Mouse (Mus musculus): ENCODE measurements around the gene Arl4c. TPM values are rescaled to one million over a fixed set of nuclear protein-coding genes. Genes with fewer than 3 reads are reported as not detected.

The Arl4c gene
- total RNA-seq (2021) = 1 to 10 TPM; 5.9 to 6.9 TPM

- DNase-seq = peak; percentile 85 to 91
- intact Hi-C loops (cut with DNase I) = loop anchor here (2.0 to 5.0 kb wide), 2 partner anchors 39 to 65 kb away; no protein-coding TSS in a partner anchor
Measured at GRCm38 (mm10) chr1:88701870-88702661, at the start of gene Arl4c. Gene Arl4c (minus strand): TSS chr1:88702221.

DNA sequence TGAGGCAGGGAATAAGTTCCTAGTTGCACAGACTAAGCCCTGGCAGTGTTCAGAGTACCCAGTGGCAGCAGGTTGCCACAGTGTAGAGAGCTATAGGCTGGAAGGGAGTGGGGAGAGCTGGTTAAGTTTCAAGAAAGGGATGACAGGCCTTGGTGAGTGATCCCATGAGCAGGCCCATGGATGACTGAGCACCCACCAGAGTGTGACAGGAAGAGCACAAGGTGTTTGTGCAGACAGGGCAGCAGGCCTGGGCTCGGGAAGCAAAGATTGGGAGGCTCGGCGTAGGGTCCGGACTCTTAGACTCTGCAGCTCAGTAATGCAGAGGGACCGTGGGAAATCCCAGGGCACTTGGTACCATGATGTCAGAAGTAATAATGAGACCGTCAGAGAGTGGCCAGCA lies 49.3 kb upstream of the Arl4c start:
- intact Hi-C loops (cut with DNase I) = no loop called here
- no peak for DNase-seq

GRCm38 (mm10) chr1:88750576-88750975 lies 48.6 kb upstream of the Arl4c start:
- intact Hi-C loops (cut with DNase I) = no loop called here
- DNase-seq = no peak

DNA sequence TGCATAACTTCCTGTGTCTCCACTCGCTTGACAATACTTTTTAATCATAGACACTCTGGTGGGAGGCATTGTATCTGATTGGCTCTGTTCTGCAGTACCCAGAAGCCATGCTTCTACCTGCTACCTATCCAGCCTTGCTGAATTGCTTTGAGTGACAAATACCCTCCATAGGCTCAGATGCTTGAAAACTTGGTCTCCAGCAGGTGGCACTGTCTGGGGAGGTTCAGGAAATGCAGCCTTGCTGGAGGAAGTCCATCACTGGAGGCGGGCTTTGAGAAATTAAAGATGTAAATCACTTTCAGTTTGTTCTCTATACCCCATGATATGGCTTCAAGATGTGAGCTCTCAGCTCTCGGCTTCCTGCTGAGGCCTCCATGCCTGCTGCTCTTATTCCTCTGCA lies 48.1 kb upstream of the Arl4c start:
- peak in 1 of 2 experiments; percentile 36 for DNase-seq

DNA sequence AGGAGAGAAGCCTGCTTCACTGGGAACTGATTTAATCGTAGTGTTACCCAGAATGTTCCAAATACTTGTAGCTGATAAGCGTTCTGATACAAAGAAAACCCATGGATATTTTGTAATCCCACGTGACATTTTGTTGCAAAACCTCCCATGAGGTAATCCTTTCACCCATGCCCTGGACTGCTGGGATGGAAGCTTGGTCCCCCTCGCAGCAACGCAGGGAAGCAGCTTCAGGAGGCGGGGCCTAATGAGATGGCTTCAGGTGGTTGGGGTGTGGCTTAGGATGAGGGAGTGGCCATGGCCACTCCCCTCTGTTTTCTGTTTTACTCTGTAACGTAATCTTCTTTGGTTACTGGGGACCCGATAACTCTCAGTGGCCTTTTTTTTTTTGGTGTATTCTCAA lies 47.1 kb upstream of the Arl4c start:
- no peak for DNase-seq
- intact Hi-C loops (cut with DNase I) = loop anchor here (5.0 to 10.0 kb wide), 2 partner anchors 773 to 856 kb away; no protein-coding TSS in a partner anchor

More for the DNA sequence above, 48.1 kb upstream of the Arl4c start:
- intact Hi-C loops (cut with DNase I) = no loop called here

- intact Hi-C loops (cut with DNase I) = loop anchor here (2.0 to 10.0 kb wide), 3 partner anchors 452 to 860 kb away; no protein-coding TSS in a partner anchor
- peak; percentile 76 to 79 for DNase-seq
Measured at GRCm38 (mm10) chr1:88745256-88745655, 43.2 kb upstream of the Arl4c start.

GRCm38 (mm10) chr1:88744261-88744660 lies 42.2 kb upstream of the Arl4c start:
- intact Hi-C loops (cut with DNase I) = loop anchor here (2.0 to 10.0 kb wide), 2 partner anchors 453 to 861 kb away; no protein-coding TSS in a partner anchor
- no peak for DNase-seq

- peak; percentile 42 to 57 for DNase-seq
Measured at GRCm38 (mm10) chr1:88742372-88742771, 40.4 kb upstream of the Arl4c start.

DNA sequence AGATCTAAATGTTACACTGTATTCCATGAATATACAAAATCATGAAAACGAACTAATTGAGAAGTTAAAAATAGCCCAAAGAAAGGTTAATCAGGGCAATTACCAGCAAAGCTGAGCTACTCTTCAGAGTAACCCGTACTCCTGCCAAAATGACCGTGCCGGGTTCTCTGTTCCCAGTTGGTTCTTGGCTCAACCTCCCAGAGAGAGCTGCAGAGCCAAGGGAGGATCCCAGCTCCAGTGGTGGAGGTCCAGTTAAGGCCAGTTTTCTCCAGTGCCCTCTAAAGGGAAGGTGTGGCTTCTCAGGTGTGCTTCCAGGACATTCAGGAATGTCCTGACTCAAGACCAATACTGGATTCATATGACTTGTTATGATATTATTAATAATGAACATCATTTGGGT lies 37.5 kb upstream of the Arl4c start:
- intact Hi-C loops (cut with DNase I) = no loop called here
- no peak for DNase-seq

More at GRCm38 (mm10) chr1:88742372-88742771, 40.4 kb upstream of the Arl4c start:
- intact Hi-C loops (cut with DNase I) = loop anchor here (1.0 to 10.0 kb wide), 3 partner anchors 318 to 862 kb away; no protein-coding TSS in a partner anchor

- no peak for DNase-seq
- intact Hi-C loops (cut with DNase I) = no loop called here
Measured at GRCm38 (mm10) chr1:88738931-88739330, 36.9 kb upstream of the Arl4c start.

DNA sequence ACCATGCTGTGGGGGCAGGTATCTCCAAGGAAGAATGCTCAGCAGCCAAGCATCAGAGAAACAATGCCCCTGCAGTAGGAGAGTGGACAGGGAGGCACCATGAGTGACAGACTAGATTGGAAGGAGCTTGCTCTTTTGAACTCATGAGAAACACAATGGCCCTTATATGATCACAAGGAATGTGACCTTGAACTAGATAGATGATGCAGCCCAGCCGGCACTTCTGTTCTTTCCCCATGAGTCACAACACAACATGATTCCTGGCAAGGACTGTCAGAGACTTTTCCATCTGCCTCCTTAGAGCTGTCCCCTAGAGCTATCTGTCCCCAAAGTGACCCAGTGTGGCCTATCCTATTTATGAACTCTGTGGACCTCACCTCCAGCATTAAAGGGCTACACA lies 27.5 kb upstream of the Arl4c start:
- intact Hi-C loops (cut with DNase I) = no loop called here
- no peak for DNase-seq

GRCm38 (mm10) chr1:88727369-88727768 lies 25.3 kb upstream of the Arl4c start:
- intact Hi-C loops (cut with DNase I) = no loop called here
- no peak for DNase-seq

GRCm38 (mm10) chr1:88725716-88726115 lies 23.7 kb upstream of the Arl4c start:
- DNase-seq = no peak
- intact Hi-C loops (cut with DNase I) = no loop called here

DNA sequence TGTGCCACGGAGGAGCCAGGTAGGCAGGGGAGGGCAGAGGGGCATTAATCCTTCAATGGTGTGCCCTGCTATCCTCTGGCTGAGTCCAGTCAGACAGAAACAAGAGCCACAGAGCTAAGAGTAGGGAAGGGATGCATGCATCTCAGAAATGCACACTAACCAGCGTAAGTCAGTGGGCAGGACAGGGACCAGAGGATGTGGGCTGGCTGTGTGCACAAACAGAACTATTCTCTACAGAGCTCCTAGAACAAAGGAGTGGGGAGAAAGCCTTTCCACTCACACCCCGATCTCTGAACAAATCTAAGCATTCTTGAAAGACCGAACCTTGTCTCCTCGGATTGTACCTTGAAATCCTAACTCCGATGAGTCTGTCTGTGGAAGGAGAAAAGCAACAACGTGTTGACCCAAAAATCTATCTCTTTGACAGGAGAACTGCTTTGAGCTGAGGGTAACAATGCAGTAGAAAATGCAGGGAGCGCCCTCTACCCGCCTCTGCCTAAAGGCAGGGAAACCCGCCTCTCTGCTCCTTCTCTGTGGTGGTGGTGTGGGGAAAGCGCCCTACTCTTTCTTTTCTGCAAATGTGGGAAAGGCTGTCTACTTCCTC lies 18.7 kb upstream of the Arl4c start:
- no peak for DNase-seq
- intact Hi-C loops (cut with DNase I) = no loop called here

GRCm38 (mm10) chr1:88718563-88718962 lies 16.5 kb upstream of the Arl4c start:
- DNase-seq = no peak
- intact Hi-C loops (cut with DNase I) = no loop called here

- DNase-seq = no peak
- intact Hi-C loops (cut with DNase I) = no loop called here
Measured at GRCm38 (mm10) chr1:88717736-88718135, 15.7 kb upstream of the Arl4c start.

- intact Hi-C loops (cut with DNase I) = no loop called here
- no peak for DNase-seq
Measured at GRCm38 (mm10) chr1:88712011-88712410, 10.0 kb upstream of the Arl4c start.

GRCm38 (mm10) chr1:88708646-88709305 lies 6.8 kb upstream of the Arl4c start:
- intact Hi-C loops (cut with DNase I) = loop anchor here (5.0 kb wide), 1 partner anchor 351 kb away; no protein-coding TSS in a partner anchor
- DNase-seq = no peak

GRCm38 (mm10) chr1:88708191-88708590 lies 6.2 kb upstream of the Arl4c start:
- intact Hi-C loops (cut with DNase I) = loop anchor here (5.0 kb wide), 1 partner anchor 351 kb away; no protein-coding TSS in a partner anchor
- no peak for DNase-seq

DNA sequence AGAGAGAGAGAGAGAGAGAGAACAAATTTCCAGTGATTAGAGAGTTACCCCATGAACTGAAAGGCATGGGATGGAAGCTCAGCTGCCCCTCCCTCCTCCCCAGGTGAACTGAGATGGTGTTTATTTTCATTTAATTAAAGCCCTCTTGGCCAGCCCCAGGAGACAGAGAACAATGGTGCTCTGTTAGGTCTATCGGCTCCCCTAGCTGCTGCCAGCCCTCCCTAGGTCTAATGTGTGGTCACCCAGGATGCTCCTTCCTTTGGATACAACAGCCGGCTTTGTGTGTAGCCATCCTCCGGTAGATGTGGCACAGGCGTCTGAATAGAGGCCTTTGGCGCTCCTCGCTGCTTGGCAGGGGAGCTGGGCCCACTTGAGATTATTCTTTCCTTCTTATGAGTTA lies 5.5 kb upstream of the Arl4c start:
- intact Hi-C loops (cut with DNase I) = loop anchor here (5.0 kb wide), 1 partner anchor 350 kb away; no protein-coding TSS in a partner anchor
- DNase-seq = no peak

DNA sequence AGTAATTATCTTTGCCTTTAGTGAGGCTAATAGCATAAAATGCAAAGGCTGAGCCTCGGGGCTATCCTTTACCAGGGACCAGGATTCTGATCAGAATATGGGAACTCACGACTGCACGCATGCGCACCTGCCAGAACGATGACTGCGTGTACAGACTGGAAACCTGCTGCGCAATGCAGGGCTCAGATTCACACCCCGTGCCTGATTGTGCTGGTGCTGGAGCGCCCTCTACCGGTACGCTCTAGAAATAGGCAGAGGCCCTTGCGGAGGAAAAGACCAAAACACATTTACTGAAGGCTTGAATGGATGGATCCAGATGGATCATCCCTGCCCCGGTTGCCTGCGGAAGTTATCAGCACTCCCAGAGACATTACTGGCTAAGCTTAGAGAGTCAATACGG lies 3.8 kb upstream of the Arl4c start:
- intact Hi-C loops (cut with DNase I) = loop anchor here (1.0 to 5.0 kb wide), 5 partner anchors 143 to 348 kb away; no protein-coding TSS in a partner anchor
- peak; percentile 89 to 92 for DNase-seq

Measured in heart, postnatal 36 days (tissue).